Mouse (Mus musculus) E14TG2a.4 (cell line): Measurements from ENCODE around the gene Myo15.
A peak's percentile ranks its signal among the peaks of the same experiment; 100 is the strongest.

Experiments used
- H3K27me3 ChIP-seq: 2 replicates; pipeline ENCODE4 v1.6.1; 2014; ENCODE audit warnings: low read length, control low read depth; ENCODE audit not compliant: insufficient read depth
- H3K36me3 ChIP-seq: 2 replicates; pipeline ENCODE4 v1.6.1; 2014; ENCODE audit warnings: low read length, control low read depth; ENCODE audit not compliant: insufficient read depth
- H3K4me1 ChIP-seq: replicated peaks from 2 replicates; pipeline ENCODE4 v1.6.1; 2014; ENCODE audit warnings: low read depth, low read length, control low read depth
- H3K4me3 ChIP-seq: replicated peaks from 2 replicates; pipeline ENCODE4 v1.5.1; 2014; ENCODE audit warnings: mild to moderate bottlenecking, low read length
- H3K9me3 ChIP-seq: 2 replicates; pipeline ENCODE4 v1.6.1; 2014; ENCODE audit warnings: low read length, control low read depth
- CTCF ChIP-seq: conservative IDR thresholded peaks from 2 replicates; pipeline ENCODE4 v1.5.1; 2014; ENCODE audit warnings: low read length
- NANOG ChIP-seq: IDR thresholded peaks from 2 replicates; pipeline ENCODE4 v1.6.1; 2014; ENCODE audit warnings: borderline replicate concordance, low read length, mixed read lengths
- POU5F1 ChIP-seq: IDR thresholded peaks from 2 replicates; pipeline ENCODE4 v1.6.1; 2014; ENCODE audit warnings: low read length, borderline replicate concordance

Myo15 gene

GRCm38 (mm10) chr11:60440176-60440575 lies 29.0 kb upstream of the Myo15 start:
- TF ChIP-seq POU5F1, result no peak
- TF ChIP-seq NANOG, result peak; percentile 3; the same call in 1 of the 2 replicates
- TF ChIP-seq CTCF, result no peak
- Histone ChIP-seq H3K27me3 (no peaks in the 10 kb centered on the region), H3K36me3 (peaks cover 82% of the 10 kb centered on the region), H3K4me3 (peak overlapping the region; percentile 41), H3K9me3 (no peaks in the 10 kb centered on the region), H3K4me1 (peaks cover 89% of the 10 kb centered on the region)

GRCm38 (mm10) chr11:60442896-60443295 lies 26.2 kb upstream of the Myo15 start:
- Histone ChIP-seq H3K4me1 (peaks cover 87% of the 10 kb centered on the region), H3K27me3 (no peaks in the 10 kb centered on the region), H3K36me3 (peaks cover 66% of the 10 kb centered on the region), H3K4me3 (no peak overlapping the region), H3K9me3 (no peaks in the 10 kb centered on the region)
- TF ChIP-seq NANOG, result no peak
- no peak for TF ChIP-seq POU5F1
- TF ChIP-seq CTCF, result no peak

GRCm38 (mm10) chr11:60444007-60444406 lies 25.1 kb upstream of the Myo15 start:
- H3K9me3 ChIP-seq, result no peaks in the 10 kb centered on the region
- H3K27me3 ChIP-seq, result no peaks in the 10 kb centered on the region
- 0 out of 2 replicates have a peak overlapping the region, but pooled peaks have one; percentile 4 for H3K4me3 ChIP-seq
- peaks cover 82% of the 10 kb centered on the region for H3K4me1 ChIP-seq
- peaks cover 55% of the 10 kb centered on the region for H3K36me3 ChIP-seq
- TF ChIP-seq CTCF, result no peak
- TF ChIP-seq NANOG, result no peak
- no peak for TF ChIP-seq POU5F1

- Histone ChIP-seq H3K27me3 (no peaks in the 10 kb centered on the region), H3K4me1 (peaks cover 22% of the 10 kb centered on the region), H3K9me3 (no peaks in the 10 kb centered on the region), H3K4me3 (peak within 1 kb of the TSS; percentile 94), H3K36me3 (peaks cover 40% of the 10 kb centered on the region)
- TF ChIP-seq NANOG (no peak), CTCF (no peak), POU5F1 (peak; percentile 43; the same call in 1 of the 2 replicates)
Measured at GRCm38 (mm10) chr11:60454080-60454744, 14.9 kb upstream of the Myo15 start, which contains the start of gene Drg2. TSS of gene Drg2 (plus strand) at chr11:60454591.

- Histone ChIP-seq H3K4me1 (peaks cover 22% of the 10 kb centered on the region), H3K4me3 (peak overlapping the region; percentile 94), H3K36me3 (peaks cover 44% of the 10 kb centered on the region), H3K9me3 (no peaks in the 10 kb centered on the region), H3K27me3 (no peaks in the 10 kb centered on the region)
- no peak for TF ChIP-seq NANOG
- no peak for TF ChIP-seq POU5F1
- TF ChIP-seq CTCF, result no peak
Measured at GRCm38 (mm10) chr11:60454745-60455087, 14.4 kb upstream of the Myo15 start.

GRCm38 (mm10) chr11:60457973-60458372 lies 11.2 kb upstream of the Myo15 start:
- peaks cover 22% of the 10 kb centered on the region for H3K4me1 ChIP-seq
- peaks cover 75% of the 10 kb centered on the region for H3K36me3 ChIP-seq
- H3K4me3 ChIP-seq, result no peak overlapping the region
- no peaks in the 10 kb centered on the region for H3K9me3 ChIP-seq
- no peaks in the 10 kb centered on the region for H3K27me3 ChIP-seq
- TF ChIP-seq POU5F1, result no peak
- no peak for TF ChIP-seq CTCF
- no peak for TF ChIP-seq NANOG

- peaks cover 92% of the 10 kb centered on the region for H3K36me3 ChIP-seq
- no peaks in the 10 kb centered on the region for H3K9me3 ChIP-seq
- H3K4me1 ChIP-seq, result peaks cover 25% of the 10 kb centered on the region
- H3K4me3 ChIP-seq, result no peak overlapping the region
- TF ChIP-seq CTCF (peak; percentile 57), POU5F1 (no peak)
- no peaks in the 10 kb centered on the region for H3K27me3 ChIP-seq
Measured at GRCm38 (mm10) chr11:60465943-60466380, 3.2 kb upstream of the Myo15 start.

- Histone ChIP-seq H3K36me3 (peaks cover 44% of the 10 kb centered on the region), H3K27me3 (peaks cover 5% of the 10 kb centered on the region; the same call in 1 of the 2 replicates), H3K9me3 (no peaks in the 10 kb centered on the region), H3K4me3 (no peak overlapping the region), H3K4me1 (peaks cover 30% of the 10 kb centered on the region)
- TF ChIP-seq CTCF (no peak), POU5F1 (no peak), NANOG (no peak)
Measured at GRCm38 (mm10) chr11:60470743-60471142, 1.6 kb downstream of the Myo15 start.

GRCm38 (mm10) chr11:60474534-60474933 lies 5.4 kb downstream of the Myo15 start:
- no peaks in the 10 kb centered on the region for H3K9me3 ChIP-seq
- peaks cover 60% of the 10 kb centered on the region for H3K4me1 ChIP-seq
- no peak overlapping the region for H3K4me3 ChIP-seq
- H3K27me3 ChIP-seq, result peaks cover 16% of the 10 kb centered on the region
- H3K36me3 ChIP-seq, result peaks cover 6% of the 10 kb centered on the region
- no peak for TF ChIP-seq NANOG
- peak; percentile 21 for TF ChIP-seq CTCF
- no peak for TF ChIP-seq POU5F1
